Mouse (Mus musculus) hindbrain, embryonic 11.5 days (tissue): Measurements from ENCODE around the gene Il1r2. TPM values are rescaled to one million over a fixed set of nuclear protein-coding genes. Genes with fewer than 3 reads are reported as not detected.

Experiments used
- ATAC-seq: fragments of 200-750 bp; cut with Nextera tagmentation; 2 replicates; pipeline ENCODE4 v1.8.0; 2017; ENCODE audit warnings: mild to moderate bottlenecking, moderate TSS enrichment, moderate library complexity; ENCODE audit not compliant: low FRiP score
- DNase-seq: peaks from one replicate; pipeline ENCODE4 v3.0.0-alpha.2; 2015; ENCODE audit warnings: low spot score
- H3K27ac ChIP-seq: fragments of 300-500 bp; sonication (generic); 2 replicates; pipeline ENCODE4 v1.5.1; 2014; ENCODE audit warnings: mild to moderate bottlenecking, low read depth, low read length
- H3K27me3 ChIP-seq: fragments of 300-500 bp; sonication (generic); 2 replicates; pipeline ENCODE4 v1.6.1; 2014; ENCODE audit warnings: mild to moderate bottlenecking, low read length, moderate library complexity, mixed read lengths; ENCODE audit not compliant: control insufficient read depth, insufficient read depth
- H3K36me3 ChIP-seq: fragments of 300-500 bp; sonication (generic); 2 replicates; pipeline ENCODE4 v1.6.1; 2014; ENCODE audit warnings: mild to moderate bottlenecking, low read length, moderate library complexity, mixed read lengths; ENCODE audit not compliant: control insufficient read depth, insufficient read depth
- H3K4me1 ChIP-seq: fragments of 300-500 bp; sonication (generic); replicated peaks from 2 replicates; pipeline ENCODE4 v1.6.1; 2014; ENCODE audit warnings: low read length, mixed read lengths; ENCODE audit not compliant: control insufficient read depth, insufficient read depth
- H3K4me2 ChIP-seq: fragments of 300-500 bp; sonication (generic); replicated peaks from 2 replicates; pipeline ENCODE4 v1.6.1; 2014; ENCODE audit warnings: mild to moderate bottlenecking, low read depth, low read length
- H3K4me3 ChIP-seq: fragments of 300-500 bp; sonication (generic); 2 replicates; pipeline ENCODE4 v1.5.1; 2014; ENCODE audit warnings: low read depth, low read length
- H3K9ac ChIP-seq: fragments of 300-500 bp; sonication (generic); 2 replicates; pipeline ENCODE4 v1.6.1; 2014; ENCODE audit warnings: low read depth, low read length
- H3K9me3 ChIP-seq: fragments of 300-500 bp; sonication (generic); 2 replicates; pipeline ENCODE4 v1.6.1; 2016; ENCODE audit warnings: low read length; ENCODE audit not compliant: control insufficient read depth
- WGBS: fragments of 180-500 bp; shearing (Covaris S2); extraction: QIAGEN DNeasy Blood & Tissue Kit; methylation state at CpG from one replicate; pipeline ENCODE4 v1.1.7; 2014; 5-methylcytosine and 5-hydroxymethylcytosine counted together
- polyA plus RNA-seq: library from polyadenylated mRNA; unstranded; fragments of >200 nt; fragmentation: Nextera tagmentation; extraction: Ambion mirVana; gene quantifications from 2 replicates; pipeline ENCODE4 v1.2.1, GENCODE M21; 2014

Gene Il1r2
- polyA plus RNA-seq, 1 experiment from 2014 or later = not detected

DNA sequence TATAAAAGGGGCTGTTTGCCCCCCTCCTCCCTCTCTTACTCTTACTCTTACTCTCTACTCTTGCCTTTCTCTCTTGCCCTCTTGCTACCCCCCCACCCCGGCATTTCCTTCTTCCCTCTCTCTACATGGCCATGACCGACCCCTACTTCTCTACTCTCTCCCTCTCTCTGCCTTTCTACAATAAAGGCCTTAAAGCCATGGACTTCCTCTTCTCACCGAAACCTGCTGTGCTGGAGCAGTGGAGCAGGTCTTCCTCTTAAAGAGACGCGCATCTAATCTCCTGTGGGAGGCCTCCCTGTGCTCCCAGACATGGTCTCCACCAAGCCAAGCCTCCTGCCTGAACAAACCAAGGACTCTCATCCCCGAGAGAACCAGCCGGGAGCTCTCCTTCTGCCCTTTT lies 18.8 kb upstream of the Il1r2 start:
- Histone ChIP-seq H3K9ac (no peak overlapping the region), H3K36me3 (no peaks in the 10 kb centered on the region), H3K27me3 (no peaks in the 10 kb centered on the region), H3K27ac (no peak overlapping the region), H3K4me2 (no peak overlapping the region), H3K4me1 (no peaks in the 10 kb centered on the region), H3K9me3 (no peaks in the 10 kb centered on the region), H3K4me3 (no peak overlapping the region)
- DNase-seq = no peak
- ATAC-seq = no peak
- 83% methylated on average over 7 of the region's 7 CpGs for WGBS

DNA sequence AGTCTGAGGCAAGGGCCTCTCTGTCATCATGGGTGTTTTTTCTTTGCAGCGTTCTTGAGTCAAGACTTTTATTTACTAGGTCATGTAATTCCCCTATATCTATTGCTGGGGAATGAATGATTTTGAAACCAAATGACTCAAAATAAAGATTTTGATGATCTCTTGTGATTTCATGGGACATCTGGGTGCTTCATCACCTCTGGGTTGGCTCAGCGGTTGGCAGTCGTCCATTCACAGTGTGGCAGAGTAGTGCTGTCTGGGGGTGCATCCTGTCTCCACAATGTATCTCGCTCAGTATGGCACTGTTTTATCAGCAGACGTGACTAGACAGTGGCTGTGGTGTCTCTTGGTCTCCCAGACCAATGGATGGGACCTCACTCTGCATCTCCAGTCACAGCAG lies 17.9 kb upstream of the Il1r2 start:
- no peak overlapping the region for H3K4me3 ChIP-seq
- no peak overlapping the region for H3K27ac ChIP-seq
- WGBS = 85% methylated on average over 5 of the region's 5 CpGs
- no peaks in the 10 kb centered on the region for H3K4me1 ChIP-seq
- no peak overlapping the region for H3K4me2 ChIP-seq
- H3K36me3 ChIP-seq = no peaks in the 10 kb centered on the region
- DNase-seq = no peak
- H3K27me3 ChIP-seq = no peaks in the 10 kb centered on the region
- no peak overlapping the region for H3K9ac ChIP-seq
- ATAC-seq = no peak
- no peaks in the 10 kb centered on the region for H3K9me3 ChIP-seq

DNA sequence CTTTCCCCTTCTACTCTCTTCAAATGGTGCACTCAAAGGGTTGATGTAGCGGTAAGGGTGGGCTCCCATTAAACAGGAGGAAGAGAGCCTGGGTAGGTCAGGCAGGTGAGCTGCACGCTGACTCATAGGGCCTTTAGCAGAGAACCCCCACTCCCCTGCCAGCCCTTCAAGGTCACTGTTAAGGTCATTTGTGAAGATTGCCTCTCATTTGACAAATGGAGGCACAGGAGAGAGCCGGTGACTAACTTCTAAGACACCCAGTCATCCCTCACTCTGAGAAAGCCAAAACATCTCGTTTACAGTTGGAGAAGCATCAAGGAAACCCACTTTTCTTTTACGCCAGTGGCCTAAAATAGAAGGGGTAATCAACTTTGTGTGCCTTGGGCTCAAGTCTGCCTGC lies 16.5 kb upstream of the Il1r2 start:
- Histone ChIP-seq H3K36me3 (no peaks in the 10 kb centered on the region), H3K4me1 (no peaks in the 10 kb centered on the region), H3K27me3 (no peaks in the 10 kb centered on the region), H3K4me3 (no peak overlapping the region), H3K27ac (no peak overlapping the region), H3K4me2 (no peak overlapping the region), H3K9ac (no peak overlapping the region), H3K9me3 (no peaks in the 10 kb centered on the region)
- 76% methylated on average over 5 of the region's 5 CpGs for WGBS
- ATAC-seq (no peak), DNase-seq (no peak)

DNA sequence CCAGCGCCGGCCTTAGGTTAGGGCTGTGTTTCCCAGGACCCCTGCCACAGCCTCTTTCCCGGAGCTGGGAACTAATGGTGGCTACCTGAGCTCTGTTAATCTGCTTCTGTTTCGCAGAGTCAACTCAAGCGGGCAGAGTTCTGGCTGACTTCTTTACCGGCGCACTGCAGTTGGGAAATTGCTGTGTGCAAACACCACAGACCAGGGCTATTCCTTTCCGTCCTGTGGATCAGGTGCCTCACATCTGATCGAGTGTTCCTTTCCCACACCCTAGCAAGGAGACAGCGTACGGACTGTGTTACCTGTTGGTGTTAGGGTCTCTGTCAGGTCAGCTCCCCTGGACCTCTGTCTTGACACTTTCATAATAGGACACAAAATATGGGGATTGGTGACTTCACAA lies 15.9 kb upstream of the Il1r2 start:
- Histone ChIP-seq H3K9me3 (no peaks in the 10 kb centered on the region), H3K4me3 (no peak overlapping the region), H3K27ac (no peak overlapping the region), H3K9ac (no peak overlapping the region), H3K4me2 (no peak overlapping the region), H3K4me1 (no peaks in the 10 kb centered on the region), H3K36me3 (no peaks in the 10 kb centered on the region), H3K27me3 (no peaks in the 10 kb centered on the region)
- DNase-seq = no peak
- 58% methylated on average over 11 of the region's 11 CpGs for WGBS
- ATAC-seq = no peak

DNA sequence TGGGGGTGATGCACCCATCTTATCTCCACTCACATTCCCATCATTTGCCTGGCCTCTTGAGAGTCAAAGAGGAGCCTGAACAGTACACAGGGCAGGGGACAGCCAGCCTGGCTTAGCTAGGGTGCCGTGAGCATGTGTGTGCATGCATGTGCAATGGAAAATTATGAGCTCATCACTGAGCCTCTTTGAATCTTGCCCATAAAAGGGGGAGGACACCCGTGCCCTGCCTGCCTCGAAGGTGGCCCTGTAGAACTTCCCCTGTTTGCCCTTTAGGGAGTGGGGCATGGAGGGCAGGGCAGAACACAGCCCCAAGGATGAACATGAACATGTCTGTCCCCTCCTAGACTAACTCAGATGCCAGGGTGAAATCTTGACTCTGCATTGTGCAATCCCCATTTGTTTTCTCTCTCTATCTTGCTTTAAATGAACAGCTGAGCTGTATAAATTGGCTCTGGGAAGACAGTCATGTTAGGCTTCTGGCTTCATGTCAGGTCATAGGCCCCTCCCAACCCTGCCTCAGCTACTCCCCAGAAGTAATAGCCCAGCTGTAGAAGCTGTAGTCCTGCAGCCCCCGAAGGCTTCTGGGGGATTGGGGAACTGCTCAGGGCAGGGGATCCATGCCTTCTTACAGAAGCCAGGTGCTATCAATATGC lies 14.6 kb upstream of the Il1r2 start:
- 87% methylated on average over 4 of the region's 4 CpGs for WGBS
- H3K27ac ChIP-seq = no peak overlapping the region
- no peaks in the 10 kb centered on the region for H3K36me3 ChIP-seq
- H3K4me2 ChIP-seq = no peak overlapping the region
- H3K4me1 ChIP-seq = no peaks in the 10 kb centered on the region
- H3K4me3 ChIP-seq = no peak overlapping the region
- no peak for ATAC-seq
- H3K9ac ChIP-seq = no peak overlapping the region
- no peaks in the 10 kb centered on the region for H3K27me3 ChIP-seq
- H3K9me3 ChIP-seq = no peaks in the 10 kb centered on the region
- no peak for DNase-seq

DNA sequence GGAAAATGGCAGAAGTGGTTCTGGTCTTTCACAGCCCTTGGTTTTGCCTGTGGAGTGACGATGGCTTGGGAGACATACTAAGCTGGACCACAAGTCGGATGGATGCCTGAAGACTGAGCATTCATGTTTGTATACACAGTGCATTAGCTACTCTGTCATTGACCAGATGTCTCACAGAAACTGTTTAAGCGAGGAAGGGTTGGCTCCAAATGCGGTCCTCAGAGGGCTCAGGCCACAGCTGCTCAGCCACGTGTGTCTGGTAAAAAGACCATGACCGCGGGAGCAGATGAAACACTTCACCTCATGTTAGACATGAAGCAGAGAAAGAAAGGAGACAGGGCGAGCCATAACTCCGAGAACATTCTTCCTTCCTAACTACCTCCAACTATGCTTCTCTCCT lies 12.5 kb upstream of the Il1r2 start:
- no peak for ATAC-seq
- WGBS = 85% methylated on average over 9 of the region's 9 CpGs

DNA sequence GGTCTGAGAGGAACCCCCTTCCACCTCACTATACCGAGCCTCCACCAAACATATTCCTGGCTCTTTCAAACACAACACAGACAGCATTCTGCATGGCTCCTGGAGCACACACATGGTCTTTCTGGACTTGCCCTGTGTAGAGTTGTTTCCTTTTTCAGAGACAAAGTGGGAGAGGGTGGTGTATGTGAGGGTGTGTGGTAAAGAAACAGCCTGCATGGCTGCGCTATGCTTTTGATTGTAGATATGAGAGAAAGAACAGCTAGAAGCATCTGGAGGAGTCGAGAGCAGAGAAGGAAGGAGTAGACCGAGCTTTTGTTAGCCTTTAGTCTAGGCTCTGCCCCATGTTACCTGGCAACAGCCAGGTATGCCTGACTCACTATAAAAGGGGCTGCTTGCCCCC lies 10.5 kb upstream of the Il1r2 start:
- no peaks in the 10 kb centered on the region for H3K9me3 ChIP-seq
- DNase-seq = no peak
- H3K4me3 ChIP-seq = no peak overlapping the region
- no peak overlapping the region for H3K4me2 ChIP-seq
- H3K36me3 ChIP-seq = no peaks in the 10 kb centered on the region
- 70% methylated on average over 4 of the region's 4 CpGs for WGBS
- H3K27ac ChIP-seq = no peak overlapping the region
- no peak overlapping the region for H3K9ac ChIP-seq
- H3K27me3 ChIP-seq = no peaks in the 10 kb centered on the region
- ATAC-seq = no peak
- H3K4me1 ChIP-seq = no peaks in the 10 kb centered on the region

More for the DNA sequence above, 12.5 kb upstream of the Il1r2 start:
- no peaks in the 10 kb centered on the region for H3K9me3 ChIP-seq
- H3K9ac ChIP-seq = no peak overlapping the region
- H3K27ac ChIP-seq = no peak overlapping the region
- no peaks in the 10 kb centered on the region for H3K27me3 ChIP-seq
- no peak for DNase-seq
- no peaks in the 10 kb centered on the region for H3K4me1 ChIP-seq
- no peak overlapping the region for H3K4me2 ChIP-seq
- no peaks in the 10 kb centered on the region for H3K36me3 ChIP-seq
- H3K4me3 ChIP-seq = no peak overlapping the region

DNA sequence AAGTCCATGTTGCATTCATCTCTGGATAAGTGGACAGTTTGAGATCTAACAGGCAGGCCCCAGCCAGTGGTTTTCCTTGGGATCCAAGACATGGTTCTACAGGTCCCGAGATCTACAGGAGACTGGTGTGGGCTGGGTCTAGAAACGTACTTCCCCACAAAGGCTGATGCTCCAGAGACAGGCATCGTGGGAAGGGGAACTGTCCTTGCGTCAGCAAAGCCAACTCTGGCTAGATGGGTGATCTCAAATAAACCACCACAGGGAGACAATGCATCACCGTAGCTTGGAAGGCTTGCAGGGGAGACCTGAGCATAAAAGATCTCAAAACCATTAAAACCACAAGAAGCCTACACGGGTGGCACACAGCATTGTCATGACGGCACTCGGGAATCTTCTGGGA lies 9.4 kb upstream of the Il1r2 start:
- DNase-seq (no peak), ATAC-seq (no peak)
- no peak overlapping the region for H3K27ac ChIP-seq
- no peak overlapping the region for H3K4me2 ChIP-seq
- no peaks in the 10 kb centered on the region for H3K36me3 ChIP-seq
- 89% methylated on average over 8 of the region's 8 CpGs for WGBS
- no peak overlapping the region for H3K9ac ChIP-seq
- no peaks in the 10 kb centered on the region for H3K27me3 ChIP-seq
- H3K4me1 ChIP-seq = no peaks in the 10 kb centered on the region
- no peaks in the 10 kb centered on the region for H3K9me3 ChIP-seq
- no peak overlapping the region for H3K4me3 ChIP-seq

DNA sequence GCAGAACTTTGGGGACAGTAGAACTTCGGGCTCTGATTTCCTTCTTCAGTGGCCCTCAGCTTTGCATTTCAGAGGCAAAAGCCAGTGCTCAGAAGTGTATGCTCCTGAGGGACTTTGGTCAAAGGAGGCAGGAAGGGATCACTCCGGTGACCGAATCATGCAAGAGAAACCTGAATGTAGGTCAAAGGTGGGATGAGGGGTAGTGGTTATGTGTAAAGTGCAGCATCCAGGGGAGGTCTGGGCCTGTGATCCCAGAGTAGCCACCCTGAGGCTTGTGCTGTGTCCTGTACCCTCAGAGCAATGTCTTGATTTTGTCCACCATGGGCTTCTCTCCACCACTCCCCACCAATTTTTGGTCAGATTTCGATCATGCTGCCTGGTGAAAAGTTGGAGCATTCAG lies 1.3 kb upstream of the Il1r2 start:
- H3K9me3 ChIP-seq = no peaks in the 10 kb centered on the region
- no peak overlapping the region for H3K4me2 ChIP-seq

More for the DNA sequence above, 1.3 kb upstream of the Il1r2 start:
- 0 out of 2 replicates have a peak, but pooled peaks cover 3% of the 10 kb centered on the region for H3K4me1 ChIP-seq
- no peaks in the 10 kb centered on the region for H3K27me3 ChIP-seq
- no peaks in the 10 kb centered on the region for H3K36me3 ChIP-seq
- H3K27ac ChIP-seq = no peak overlapping the region
- ATAC-seq (no peak), DNase-seq (no peak)
- H3K4me3 ChIP-seq = no peak overlapping the region
- 86% methylated on average over 4 of the region's 4 CpGs for WGBS
- H3K9ac ChIP-seq = no peak overlapping the region
